Mouse (Mus musculus): ENCODE data around the gene Tm4sf5. TPM values are rescaled to one million over a fixed set of nuclear protein-coding genes. Genes with fewer than 3 reads are reported as not detected.

Gene Tm4sf5
- not detected in 2 replicates for polyA plus RNA-seq (2015; fragmentation: Nextera tagmentation; extraction: Ambion mirVana)

DNA sequence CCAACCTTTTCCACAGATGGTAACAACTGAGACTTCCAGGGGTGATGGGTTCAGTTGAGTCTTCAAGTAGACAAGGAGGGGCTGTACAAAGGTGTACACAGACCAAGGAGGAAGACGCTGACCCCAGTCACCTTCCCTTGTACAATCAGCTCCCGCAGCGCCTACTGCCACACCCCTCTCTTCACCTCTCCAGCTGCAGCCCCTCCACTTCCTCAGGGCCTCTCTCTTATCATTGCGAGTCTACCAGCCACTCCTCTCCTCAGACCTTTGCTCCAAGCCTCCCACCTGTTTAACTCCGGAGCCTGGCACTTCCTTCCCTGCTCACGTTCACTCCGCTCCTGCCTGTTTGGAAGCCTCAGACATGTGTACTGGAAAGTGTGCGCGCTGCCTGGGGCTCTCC, at the start of gene Tm4sf5:
Gene Tm4sf5 (plus strand): TSS at position 275 of the 400 bp plus-strand sequence.

GRCm38 (mm10) chr11:70458688-70459600, 46.1 kb upstream of the Tm4sf5 start, which contains the start of gene Zmynd15:
Gene Zmynd15, plus strand, starts transcription at chr11:70459433.

GRCm38 (mm10) chr11:70459601-70460101, 45.4 kb upstream of the Tm4sf5 start, which contains the start of gene Cxcl16:
Gene Cxcl16, minus strand, starts transcription at chr11:70459984.

DNA sequence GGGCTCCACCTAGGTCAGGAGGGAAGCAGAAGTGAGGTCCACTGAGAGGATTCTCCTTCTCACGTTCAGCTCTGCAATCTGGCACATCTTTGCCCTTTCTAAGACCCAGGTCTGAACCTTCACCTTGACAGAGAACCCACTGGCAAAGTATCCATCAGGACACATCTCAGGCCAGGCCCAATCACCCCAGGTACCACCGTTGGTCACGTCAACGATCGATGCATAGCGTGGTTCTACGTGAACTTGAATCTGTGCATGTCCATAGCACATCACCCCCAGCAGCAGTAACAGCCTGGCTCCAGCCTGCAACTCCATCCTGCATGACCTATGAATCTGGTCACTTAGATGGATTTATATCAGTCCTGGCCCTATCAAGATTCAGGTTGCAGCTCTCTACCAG, 9.2 kb downstream of the Tm4sf5 start, which contains the start of gene Vmo1:
Gene Vmo1 (minus strand): TSS at position 329 of the 400 bp plus-strand sequence.

DNA sequence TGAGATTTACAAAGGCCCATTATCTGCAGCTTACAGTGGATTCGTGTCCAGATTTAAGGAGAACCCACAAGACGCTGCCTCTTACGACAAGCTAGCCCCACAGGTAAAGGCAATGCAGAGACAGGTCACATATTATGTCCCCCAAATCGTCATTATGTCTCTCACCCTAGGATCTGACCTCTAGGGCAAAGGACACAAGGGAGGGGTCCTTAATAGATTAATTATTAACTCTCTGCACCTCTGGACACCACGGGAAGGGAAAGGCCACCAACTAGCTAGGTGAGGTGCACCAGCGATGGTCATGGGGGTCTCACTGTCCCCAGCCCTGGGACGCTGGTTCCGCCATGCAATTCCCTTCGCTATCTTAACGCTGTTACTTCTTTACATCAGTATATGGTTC, 13.9 kb downstream of the Tm4sf5 start, which contains the start of gene Gltpd2:
Gene Gltpd2 (plus strand): TSS at position 274 of the 400 bp plus-strand sequence.

DNA sequence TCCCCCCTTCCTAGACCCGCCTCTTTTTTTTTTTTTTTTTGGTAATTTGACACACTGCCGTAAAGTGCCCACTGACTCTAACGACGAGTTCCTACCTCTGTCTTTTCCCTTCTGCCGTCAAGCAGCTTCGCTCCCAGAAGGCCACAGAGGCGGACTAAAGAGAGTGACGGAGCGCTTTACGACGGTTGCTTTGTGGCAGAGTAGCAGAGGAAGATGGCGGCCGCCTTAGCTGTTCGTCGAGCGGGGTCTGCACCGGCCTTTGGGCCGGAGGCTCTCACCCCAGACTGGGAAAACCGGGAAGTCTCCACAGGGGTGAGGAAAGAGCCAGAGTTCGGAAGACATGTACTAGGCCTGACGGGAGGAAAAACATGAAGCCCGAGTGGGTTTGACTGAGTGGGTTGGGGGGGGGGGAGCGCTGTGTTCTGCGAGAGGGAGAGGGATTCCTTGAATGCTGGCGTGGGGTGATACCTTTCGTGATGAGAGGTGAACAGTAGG, 20.2 kb downstream of the Tm4sf5 start, which contains the start of gene Psmb6:
Gene Psmb6 (plus strand): TSS at position 184 of the 495 bp plus-strand sequence.

GRCm38 (mm10) chr11:70532839-70533238, 27.8 kb downstream of the Tm4sf5 start, which contains the start of gene Gm40193:
Gene Gm40193, minus strand, starts transcription at chr11:70532939.

GRCm38 (mm10) chr11:70539877-70540587, 35.0 kb downstream of the Tm4sf5 start, which contains the start of gene Pld2:
Gene Pld2, plus strand, starts transcription at chr11:70540064.

Other genes with a start within 250 kb of the Tm4sf5 start
- gene Alox12, start 249.9 kb upstream of the Tm4sf5 start, polyA plus RNA-seq (2015; fragmentation: Nextera tagmentation; extraction: Ambion mirVana) = 0.91 and 1.7 TPM in 2 replicates
- gene Alox12e, start 182.6 kb upstream of the Tm4sf5 start, polyA plus RNA-seq (2015; fragmentation: Nextera tagmentation; extraction: Ambion mirVana) = 0.21 and 0.27 TPM in 2 replicates
- 0.08 and 0.12 TPM in 2 replicates for gene Alox15, start 153.2 kb upstream of the Tm4sf5 start, polyA plus RNA-seq (2015; fragmentation: Nextera tagmentation; extraction: Ambion mirVana)
- 11.7 and 12.6 TPM in 2 replicates for gene Pelp1, start 95.2 kb upstream of the Tm4sf5 start, polyA plus RNA-seq (2015; fragmentation: Nextera tagmentation; extraction: Ambion mirVana)
- gene Arrb2, start 72.6 kb upstream of the Tm4sf5 start, polyA plus RNA-seq (2015; fragmentation: Nextera tagmentation; extraction: Ambion mirVana) = 8.7 and 12.3 TPM in 2 replicates
- 13.6 and 16.3 TPM in 2 replicates for gene Med11, start 53.3 kb upstream of the Tm4sf5 start, polyA plus RNA-seq (2015; fragmentation: Nextera tagmentation; extraction: Ambion mirVana)
- gene Zmynd15, start 45.8 kb upstream of the Tm4sf5 start, polyA plus RNA-seq (2015; fragmentation: Nextera tagmentation; extraction: Ambion mirVana) = 0.30 and 0.38 TPM in 2 replicates
- 2.9 and 3.2 TPM in 2 replicates for gene Cxcl16, start 45.3 kb upstream of the Tm4sf5 start, polyA plus RNA-seq (2015; fragmentation: Nextera tagmentation; extraction: Ambion mirVana)
- gene Vmo1, start 9.4 kb downstream of the Tm4sf5 start, polyA plus RNA-seq (2015; fragmentation: Nextera tagmentation; extraction: Ambion mirVana) = 0.31 and 0.34 TPM in 2 replicates
- gene Gltpd2, start 14.0 kb downstream of the Tm4sf5 start, polyA plus RNA-seq (2015; fragmentation: Nextera tagmentation; extraction: Ambion mirVana) = 0.15 and 0.44 TPM in 2 replicates
- 671 and 694 TPM in 2 replicates for gene Psmb6, start 20.1 kb downstream of the Tm4sf5 start, polyA plus RNA-seq (2015; fragmentation: Nextera tagmentation; extraction: Ambion mirVana)
- gene Gm40193, start 27.7 kb downstream of the Tm4sf5 start, polyA plus RNA-seq (2015; fragmentation: Nextera tagmentation; extraction: Ambion mirVana) = not detected in 2 replicates
- gene Pld2, start 34.8 kb downstream of the Tm4sf5 start, polyA plus RNA-seq (2015; fragmentation: Nextera tagmentation; extraction: Ambion mirVana) = 8.9 and 9.1 TPM in 2 replicates
- gene Mink1, start 57.6 kb downstream of the Tm4sf5 start, polyA plus RNA-seq (2015; fragmentation: Nextera tagmentation; extraction: Ambion mirVana) = 7.8 and 8.1 TPM in 2 replicates
- gene 4930544D05Rik, start 110.6 kb downstream of the Tm4sf5 start, polyA plus RNA-seq (2015; fragmentation: Nextera tagmentation; extraction: Ambion mirVana) = 0.22 and 0.44 TPM in 2 replicates
- gene Chrne, start 114.0 kb downstream of the Tm4sf5 start, polyA plus RNA-seq (2015; fragmentation: Nextera tagmentation; extraction: Ambion mirVana) = 2.9 and 3.8 TPM in 2 replicates
- 0.21 and 0.37 TPM in 2 replicates for gene Gp1ba, start 133.9 kb downstream of the Tm4sf5 start, polyA plus RNA-seq (2015; fragmentation: Nextera tagmentation; extraction: Ambion mirVana)
- 69.4 and 70.9 TPM in 2 replicates for gene Rnf167, start 142.0 kb downstream of the Tm4sf5 start, polyA plus RNA-seq (2015; fragmentation: Nextera tagmentation; extraction: Ambion mirVana)
- 302 and 335 TPM in 2 replicates for gene Slc25a11, start 142.2 kb downstream of the Tm4sf5 start, polyA plus RNA-seq (2015; fragmentation: Nextera tagmentation; extraction: Ambion mirVana)
- 813 and 1,027 TPM in 2 replicates for gene Pfn1, start 149.4 kb downstream of the Tm4sf5 start, polyA plus RNA-seq (2015; fragmentation: Nextera tagmentation; extraction: Ambion mirVana)
- gene Eno3, start 152.0 kb downstream of the Tm4sf5 start, polyA plus RNA-seq (2015; fragmentation: Nextera tagmentation; extraction: Ambion mirVana) = 4,370 and 4,803 TPM in 2 replicates
- gene Spag7, start 164.2 kb downstream of the Tm4sf5 start, polyA plus RNA-seq (2015; fragmentation: Nextera tagmentation; extraction: Ambion mirVana) = 197 and 208 TPM in 2 replicates
- 8.7 and 9.3 TPM in 2 replicates for gene Camta2, start 182.9 kb downstream of the Tm4sf5 start, polyA plus RNA-seq (2015; fragmentation: Nextera tagmentation; extraction: Ambion mirVana)
- 3.9 and 6.0 TPM in 2 replicates for gene Inca1, start 194.9 kb downstream of the Tm4sf5 start, polyA plus RNA-seq (2015; fragmentation: Nextera tagmentation; extraction: Ambion mirVana)
- 4.0 and 4.5 TPM in 2 replicates for gene Kif1c, start 195.3 kb downstream of the Tm4sf5 start, polyA plus RNA-seq (2015; fragmentation: Nextera tagmentation; extraction: Ambion mirVana)

Measured in skeletal muscle tissue, postnatal 0 days (tissue).